Mouse (Mus musculus) midbrain, embryonic 16.5 days (tissue): ENCODE results near the gene Dst. TPM values are rescaled to one million over a fixed set of nuclear protein-coding genes. Genes with fewer than 3 reads are reported as not detected.
"Not testable (repeated sequence)": the region's sequence is repeated elsewhere in the genome, so short reads cannot be mapped to it uniquely, and the experiment has no call there.

Source experiments
- ATAC-seq: fragments of 200-750 bp; cut with Nextera tagmentation; 2 replicates; pipeline ENCODE4 v1.8.0; 2017; ENCODE audit warnings: moderate TSS enrichment
- H3K27ac ChIP-seq: fragments of 300-500 bp; sonication (generic); 2 replicates; pipeline ENCODE4 v1.5.1; 2014; ENCODE audit warnings: mild to moderate bottlenecking, low read length, mixed read lengths
- H3K27me3 ChIP-seq: fragments of 300-500 bp; sonication (generic); 2 replicates; pipeline ENCODE4 v1.6.1; 2014; ENCODE audit warnings: low read depth, low read length, mixed read lengths; ENCODE audit not compliant: control insufficient read depth, insufficient read depth
- H3K36me3 ChIP-seq: fragments of 300-500 bp; sonication (generic); 2 replicates; pipeline ENCODE4 v1.6.1; 2014; ENCODE audit warnings: mild to moderate bottlenecking, low read length, moderate library complexity, mixed read lengths; ENCODE audit not compliant: control insufficient read depth, insufficient read depth
- H3K4me1 ChIP-seq: fragments of 300-500 bp; sonication (generic); 2 replicates; pipeline ENCODE4 v1.6.1; 2014; ENCODE audit warnings: mild to moderate bottlenecking, low read length, mixed read lengths; ENCODE audit not compliant: control insufficient read depth, insufficient read depth
- H3K4me2 ChIP-seq: fragments of 300-500 bp; sonication (generic); 2 replicates; pipeline ENCODE4 v1.6.1; 2014; ENCODE audit warnings: mild to moderate bottlenecking, low read length, mixed read lengths
- H3K4me3 ChIP-seq: fragments of 300-500 bp; sonication (generic); 2 replicates; pipeline ENCODE4 v1.5.1; 2014; ENCODE audit warnings: low read depth, mild to moderate bottlenecking, low read length, moderate library complexity, mixed read lengths
- H3K9ac ChIP-seq: fragments of 300-500 bp; sonication (generic); 2 replicates; pipeline ENCODE4 v1.6.1; 2014; ENCODE audit warnings: low read depth, low read length, mixed read lengths
- H3K9me3 ChIP-seq: fragments of 300-500 bp; sonication (generic); replicated peaks from 2 replicates; pipeline ENCODE4 v1.6.1; 2014; ENCODE audit warnings: mild to moderate bottlenecking, low read length, mixed read lengths; ENCODE audit not compliant: control insufficient read depth, poor library complexity, severe bottlenecking
- WGBS: fragments of 180-500 bp; shearing (Covaris S2); extraction: QIAGEN DNeasy Blood & Tissue Kit; methylation state at CpG from one replicate; pipeline ENCODE4 v1.1.7; 2014; 5-methylcytosine and 5-hydroxymethylcytosine counted together
- polyA plus RNA-seq: library from polyadenylated mRNA; unstranded; fragments of >200 nt; fragmentation: Nextera tagmentation; extraction: Ambion mirVana; gene quantifications from 2 replicates; pipeline ENCODE4 v1.2.1, GENCODE M21; 2015

The Dst gene
- polyA plus RNA-seq, 1 experiment from 2014 or later, result 36.1 TPM

DNA sequence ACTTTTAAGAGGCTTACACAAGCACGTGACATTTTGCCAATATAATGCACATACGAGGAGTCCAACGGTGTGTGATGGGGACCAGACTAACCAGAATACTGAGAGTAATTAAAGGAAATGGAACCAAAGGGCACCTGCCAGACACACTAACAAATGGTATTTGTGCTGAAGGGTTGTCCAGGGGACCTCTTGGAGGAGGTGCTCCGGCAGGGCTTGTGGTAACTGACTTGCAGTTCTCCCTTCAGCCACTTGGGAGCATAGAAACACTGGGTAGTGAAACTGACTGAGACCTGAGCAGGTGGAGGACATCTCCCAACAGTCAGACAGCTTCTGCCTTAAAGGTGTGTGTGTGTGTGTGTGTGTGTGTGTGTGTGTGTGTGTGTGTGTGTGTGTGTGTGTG lies 153.1 kb downstream of the Dst start:
- Histone ChIP-seq H3K9me3 (no peaks in the 10 kb centered on the region), H3K27me3 (no peaks in the 10 kb centered on the region), H3K36me3 (no peaks in the 10 kb centered on the region), H3K4me2 (peak overlapping the region; percentile 4; the same call in 1 of the 2 replicates), H3K4me3 (no peak overlapping the region), H3K4me1 (peaks cover 20% of the 10 kb centered on the region), H3K9ac (no peak overlapping the region), H3K27ac (no peak overlapping the region)
- peak; percentile 47; the same call in 1 of the 2 replicates for ATAC-seq
- 20% methylated on average over 4 of the region's 4 CpGs for WGBS

DNA sequence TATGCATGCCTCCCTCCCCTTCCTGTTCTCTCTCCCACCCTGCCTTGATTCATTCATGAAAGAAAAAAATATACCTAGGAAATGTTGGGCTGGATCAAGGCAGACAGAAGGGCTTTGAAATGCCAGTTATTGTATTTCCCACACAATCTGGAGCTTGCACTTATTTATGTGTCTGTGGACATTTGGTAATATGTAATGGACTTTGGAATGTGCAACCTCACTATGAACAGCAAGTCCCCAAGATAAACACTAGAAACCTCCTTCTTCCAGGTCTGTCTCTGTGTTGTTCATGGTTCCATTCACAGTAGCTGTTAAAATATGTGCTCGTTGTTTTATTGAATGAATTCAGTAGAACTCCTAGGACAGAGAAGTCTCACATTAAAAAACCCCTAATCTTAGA lies 153.8 kb downstream of the Dst start:
- Histone ChIP-seq H3K4me1 (peaks cover 20% of the 10 kb centered on the region), H3K36me3 (no peaks in the 10 kb centered on the region), H3K9me3 (no peaks in the 10 kb centered on the region), H3K4me3 (no peak overlapping the region), H3K27ac (no peak overlapping the region), H3K4me2 (no peak overlapping the region), H3K27me3 (no peaks in the 10 kb centered on the region), H3K9ac (no peak overlapping the region)
- 83% methylated on average over 1 of the region's 1 CpGs for WGBS
- ATAC-seq, result no peak

DNA sequence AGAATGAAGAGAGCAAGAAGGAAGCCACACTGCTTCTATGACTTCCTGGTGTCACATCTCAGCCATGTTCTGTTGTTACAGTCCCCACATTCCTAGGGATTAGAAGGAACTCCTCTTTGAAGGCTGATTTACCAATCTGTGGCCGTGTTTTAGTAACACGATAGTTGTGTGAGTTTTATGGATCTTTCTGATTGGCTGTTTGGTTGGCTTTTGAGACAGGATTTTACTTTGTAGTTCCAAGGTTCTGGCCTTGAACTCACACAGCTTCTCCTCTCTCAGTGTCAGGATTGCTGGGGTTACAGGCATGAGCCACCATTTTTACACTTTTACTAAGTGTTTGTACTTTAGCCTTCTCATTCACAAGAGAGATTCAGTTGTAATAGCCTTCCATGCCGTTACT lies 155.9 kb downstream of the Dst start:
- Histone ChIP-seq H3K27ac (no peak overlapping the region), H3K4me3 (no peak overlapping the region), H3K36me3 (no peaks in the 10 kb centered on the region), H3K4me2 (no peak overlapping the region), H3K4me1 (peaks cover 20% of the 10 kb centered on the region), H3K9ac (no peak overlapping the region), H3K27me3 (no peaks in the 10 kb centered on the region), H3K9me3 (no peaks in the 10 kb centered on the region)
- WGBS, result 72% methylated on average over 3 of the region's 3 CpGs
- no peak for ATAC-seq

GRCm38 (mm10) chr1:34065551-34066048 lies 157.6 kb downstream of the Dst start:
- H3K9me3 ChIP-seq, result no peaks in the 10 kb centered on the region
- no peak overlapping the region for H3K4me3 ChIP-seq
- H3K9ac ChIP-seq, result no peak overlapping the region
- H3K27me3 ChIP-seq, result no peaks in the 10 kb centered on the region
- H3K4me1 ChIP-seq, result peaks cover 13% of the 10 kb centered on the region
- ATAC-seq, result no peak
- H3K4me2 ChIP-seq, result no peak overlapping the region
- H3K36me3 ChIP-seq, result no peaks in the 10 kb centered on the region
- 79% methylated on average over 5 of the region's 5 CpGs for WGBS
- no peak overlapping the region for H3K27ac ChIP-seq

DNA sequence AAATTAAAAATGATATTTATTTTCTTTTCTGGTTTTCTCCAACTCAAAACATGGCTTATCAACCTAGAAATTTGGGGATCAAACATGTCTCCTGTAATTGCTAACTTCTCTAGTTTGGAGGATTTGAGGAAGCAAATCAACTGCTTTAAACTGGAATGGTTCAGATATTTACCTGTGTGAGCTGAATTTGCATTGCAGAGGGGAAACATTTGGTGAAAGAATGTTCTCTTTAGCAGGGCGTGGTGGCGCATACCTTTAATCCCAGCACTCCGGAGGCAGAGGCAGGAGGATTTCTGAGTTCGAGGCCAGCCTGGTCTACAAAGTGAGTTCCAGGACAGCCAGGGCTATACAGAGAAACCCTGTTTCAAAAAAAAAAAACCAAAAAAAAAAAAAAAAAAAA lies 158.4 kb downstream of the Dst start:
- not testable (repeated sequence) for H3K4me3 ChIP-seq

GRCm38 (mm10) chr1:34068341-34068740 lies 160.3 kb downstream of the Dst start:
- ATAC-seq, result no peak
- H3K4me2 ChIP-seq, result no peak overlapping the region
- no peaks in the 10 kb centered on the region for H3K4me1 ChIP-seq
- H3K27me3 ChIP-seq, result no peaks in the 10 kb centered on the region
- H3K9me3 ChIP-seq, result no peaks in the 10 kb centered on the region
- 45% methylated on average over 5 of the region's 5 CpGs for WGBS
- H3K4me3 ChIP-seq, result no peak overlapping the region
- H3K36me3 ChIP-seq, result no peaks in the 10 kb centered on the region
- H3K9ac ChIP-seq, result no peak overlapping the region
- no peak overlapping the region for H3K27ac ChIP-seq

More for the DNA sequence above, 158.4 kb downstream of the Dst start:
- H3K27me3 ChIP-seq, H3K36me3 ChIP-seq, H3K4me2 ChIP-seq, H3K9ac ChIP-seq, H3K27ac ChIP-seq, H3K4me1 ChIP-seq, ATAC-seq, H3K9me3 ChIP-seq: not testable (repeated sequence)
- WGBS, result 97% methylated on average over 4 of the region's 4 CpGs

- Histone ChIP-seq H3K27ac (no peak overlapping the region), H3K9me3 (no peaks in the 10 kb centered on the region), H3K36me3 (no peaks in the 10 kb centered on the region), H3K27me3 (no peaks in the 10 kb centered on the region), H3K4me1 (peaks cover 2% of the 10 kb centered on the region), H3K9ac (no peak overlapping the region), H3K4me3 (no peak overlapping the region), H3K4me2 (no peak overlapping the region)
- WGBS, result 83% methylated on average over 10 of the region's 10 CpGs
- ATAC-seq, result no peak
Measured at GRCm38 (mm10) chr1:34069514-34070290, 161.7 kb downstream of the Dst start.

DNA sequence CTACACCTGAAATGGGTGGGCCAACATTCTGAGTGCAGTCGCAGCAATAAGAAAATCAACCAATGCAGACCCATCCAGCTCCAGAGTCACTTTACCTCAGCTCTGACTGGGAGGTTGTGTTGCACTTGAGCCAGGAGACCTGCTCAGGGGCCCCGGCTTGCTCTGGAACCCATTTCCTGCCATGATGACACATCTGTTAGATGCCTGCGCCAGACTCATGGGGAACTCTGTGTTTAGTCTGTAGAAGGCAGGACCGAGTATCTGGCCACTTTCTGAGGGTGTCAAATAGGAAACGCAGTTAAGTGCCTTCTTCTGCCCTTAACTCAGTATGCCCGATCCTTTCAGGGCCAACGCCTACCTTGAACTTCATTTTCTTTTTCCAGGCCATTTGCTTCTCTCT lies 162.4 kb downstream of the Dst start:
- 87% methylated on average over 7 of the region's 7 CpGs for WGBS

DNA sequence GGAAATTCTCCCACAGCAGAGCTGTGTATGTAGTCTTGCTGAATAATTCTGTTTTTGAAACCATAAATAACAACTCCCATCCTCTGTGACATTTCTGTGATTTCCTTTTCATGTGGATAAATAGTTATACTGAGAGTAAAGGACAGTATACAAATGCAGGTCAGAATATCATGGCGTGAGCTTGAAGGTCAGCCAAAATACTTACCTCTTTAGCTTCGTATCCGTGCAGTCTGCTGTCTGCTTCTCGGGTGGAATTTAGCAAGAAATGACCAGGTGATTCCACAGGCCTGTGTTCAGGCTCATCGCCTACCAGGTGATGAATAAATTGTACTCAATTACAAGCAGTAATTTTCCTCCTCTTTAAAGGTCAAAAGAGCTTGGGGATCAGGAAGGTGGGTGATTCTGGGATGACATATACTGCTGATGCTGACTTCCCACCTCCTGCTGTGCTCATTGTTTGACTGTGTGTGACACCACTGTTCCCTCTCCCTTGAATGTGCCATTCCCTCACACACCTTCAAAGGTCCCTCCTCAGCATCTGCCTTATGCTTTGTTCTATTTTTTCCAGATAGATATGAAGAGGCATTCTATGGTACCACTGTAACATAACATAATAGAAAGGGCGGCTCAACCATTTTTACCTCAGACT lies 163.1 kb downstream of the Dst start:
- Histone ChIP-seq H3K4me1 (peaks cover 6% of the 10 kb centered on the region), H3K4me3 (no peak overlapping the region), H3K27ac (no peak overlapping the region), H3K27me3 (no peaks in the 10 kb centered on the region), H3K9ac (no peak overlapping the region), H3K36me3 (no peaks in the 10 kb centered on the region), H3K9me3 (no peaks in the 10 kb centered on the region), H3K4me2 (no peak overlapping the region)
- 76% methylated on average over 6 of the region's 6 CpGs for WGBS
- no peak for ATAC-seq

More for the DNA sequence above, 162.4 kb downstream of the Dst start:
- Histone ChIP-seq H3K9me3 (no peaks in the 10 kb centered on the region), H3K4me1 (peaks cover 6% of the 10 kb centered on the region), H3K36me3 (no peaks in the 10 kb centered on the region), H3K9ac (no peak overlapping the region), H3K4me3 (no peak overlapping the region), H3K4me2 (no peak overlapping the region), H3K27ac (no peak overlapping the region), H3K27me3 (no peaks in the 10 kb centered on the region)
- ATAC-seq, result no peak
